Comparison of ENCODE assay signal across 8 mouse cellular contexts in the genomic region with DNA sequence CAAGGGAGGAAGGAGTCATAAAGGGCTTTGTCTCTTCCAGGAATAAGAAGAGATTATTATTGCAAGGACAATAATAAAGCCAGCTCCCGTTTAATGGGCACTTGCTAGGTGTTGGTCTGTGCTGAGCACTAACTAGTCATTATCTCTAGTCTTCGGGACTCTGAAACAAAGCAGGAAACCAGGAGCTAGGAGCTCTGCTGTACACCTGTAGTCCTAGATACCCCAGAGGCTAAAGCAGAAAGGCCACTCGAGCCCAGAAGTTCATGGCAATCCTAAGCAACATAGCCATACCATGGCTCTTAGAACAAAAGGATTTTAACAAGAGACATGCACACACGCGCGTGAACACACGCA. TPM values are rescaled to one million over a fixed set of nuclear protein-coding genes. Genes with fewer than 3 reads are reported as not detected.
A peak's percentile ranks its signal among the peaks of the same experiment; 100 is the strongest.
DNase-seq lines count a peak whose midpoint lies in the region; ATAC-seq lines count a peak whose summit lies in the region.

No protein-coding gene starts in this region.

- no peak for DNase-seq in kidney, postnatal 25 days
- no peak for DNase-seq in forebrain, embryonic 10.5 days (ENCODE audit: extremely low spot score, low spot score)
- DNase-seq in limb, embryonic 11.5 days (ENCODE audit: low spot score) = no peak
- no peak for DNase-seq in right cerebral cortex, postnatal 25 days
- DNase-seq in gastrocnemius, postnatal 10 days = no peak
- no peak for DNase-seq in MN1 (ENCODE audit: low spot score)

- WGBS in kidney, embryonic 14.5 days = 36% methylated on average over 7 of the region's 7 CpGs
- 48% methylated on average over 7 of the region's 7 CpGs for WGBS in forebrain, embryonic 10.5 days
- 46% methylated on average over 7 of the region's 7 CpGs for WGBS in limb, embryonic 11.5 days
- WGBS in neural tube, embryonic 14.5 days = 51% methylated on average over 7 of the region's 7 CpGs

- H3K4me2 ChIP-seq in kidney, embryonic 14.5 days (replicated peaks; ENCODE audit: low read depth, low read length) = peak overlapping the region; percentile 51
- peak overlapping the region; percentile 74 for H3K4me2 ChIP-seq in limb, embryonic 11.5 days (ENCODE audit: low read depth, severe bottlenecking)
- peak overlapping the region; percentile 30 for H3K4me2 ChIP-seq in neural tube, embryonic 14.5 days (ENCODE audit: low read depth, low read length)

- H3K27ac ChIP-seq in kidney, embryonic 14.5 days (ENCODE audit: low read depth, low read length) = peak overlapping the region; percentile 80
- H3K27ac ChIP-seq in forebrain, embryonic 10.5 days = peak overlapping the region; percentile 62
- H3K27ac ChIP-seq in limb, embryonic 11.5 days (replicated peaks; ENCODE audit: low read depth, low read length) = no peak overlapping the region
- H3K27ac ChIP-seq in neural tube, embryonic 14.5 days (ENCODE audit: low read depth, low read length) = no peak overlapping the region

- H3K4me1 ChIP-seq in kidney, embryonic 14.5 days (ENCODE audit: control insufficient read depth, insufficient read depth, low read length) = peaks cover 15% of the 10 kb centered on the region; the same call in 1 of the 2 replicates
- H3K4me1 ChIP-seq in forebrain, embryonic 10.5 days = peaks cover 33% of the 10 kb centered on the region
- peaks cover 8% of the 10 kb centered on the region; the same call in 1 of the 2 replicates for H3K4me1 ChIP-seq in limb, embryonic 11.5 days (ENCODE audit: control insufficient read depth, insufficient read depth, low read length)
- H3K4me1 ChIP-seq in neural tube, embryonic 14.5 days (ENCODE audit: control insufficient read depth, insufficient read depth, low read length) = 0 out of 2 replicates have a peak, but pooled peaks cover 6% of the 10 kb centered on the region

- peak overlapping the region; percentile 28 for H3K4me3 ChIP-seq in kidney, embryonic 14.5 days (ENCODE audit: low read length)
- peak overlapping the region; percentile 44 for H3K4me3 ChIP-seq in forebrain, embryonic 10.5 days
- H3K4me3 ChIP-seq in limb, embryonic 11.5 days (ENCODE audit: low read depth, low read length) = peak overlapping the region; percentile 22; the same call in 1 of the 2 replicates
- peak overlapping the region; percentile 15; the same call in 1 of the 2 replicates for H3K4me3 ChIP-seq in neural tube, embryonic 14.5 days (ENCODE audit: low read depth, low read length)

- H3K9ac ChIP-seq in kidney, embryonic 14.5 days (ENCODE audit: low read depth, low read length) = peak overlapping the region; percentile 37; the same call in 1 of the 2 replicates
- H3K9ac ChIP-seq in limb, embryonic 11.5 days (ENCODE audit: low read length) = peak overlapping the region; percentile 57; the same call in 1 of the 2 replicates
- H3K9ac ChIP-seq in neural tube, embryonic 14.5 days (replicated peaks; ENCODE audit: low read depth, low read length) = no peak overlapping the region

- no peaks in the 10 kb centered on the region for H3K9me3 ChIP-seq in kidney, embryonic 14.5 days (ENCODE audit: control insufficient read depth, low read length)
- H3K9me3 ChIP-seq in forebrain, embryonic 10.5 days = no peaks in the 10 kb centered on the region
- H3K9me3 ChIP-seq in limb, embryonic 11.5 days (ENCODE audit: control insufficient read depth, low read length) = no peaks in the 10 kb centered on the region
- no peaks in the 10 kb centered on the region for H3K9me3 ChIP-seq in neural tube, embryonic 14.5 days (ENCODE audit: control insufficient read depth, low read length)

- H3K36me3 ChIP-seq in kidney, embryonic 14.5 days (ENCODE audit: control insufficient read depth, insufficient read depth, low read length) = no peaks in the 10 kb centered on the region
- no peaks in the 10 kb centered on the region for H3K36me3 ChIP-seq in forebrain, embryonic 10.5 days (replicated peaks)
- H3K36me3 ChIP-seq in limb, embryonic 11.5 days (ENCODE audit: control insufficient read depth, insufficient read depth, low read length) = no peaks in the 10 kb centered on the region
- H3K36me3 ChIP-seq in neural tube, embryonic 14.5 days (ENCODE audit: control insufficient read depth, insufficient read depth, low read length) = no peaks in the 10 kb centered on the region

- H3K27me3 ChIP-seq in kidney, embryonic 14.5 days (ENCODE audit: control insufficient read depth, insufficient read depth, low read length) = peaks cover 6% of the 10 kb centered on the region; the same call in 1 of the 2 replicates
- peaks cover 39% of the 10 kb centered on the region for H3K27me3 ChIP-seq in forebrain, embryonic 10.5 days (ENCODE audit: poor library complexity, severe bottlenecking)
- no peaks in the 10 kb centered on the region for H3K27me3 ChIP-seq in limb, embryonic 11.5 days (ENCODE audit: control insufficient read depth, insufficient read depth, low read length)
- no peaks in the 10 kb centered on the region for H3K27me3 ChIP-seq in neural tube, embryonic 14.5 days (ENCODE audit: control insufficient read depth, insufficient read depth, low read length)

- no peak for ATAC-seq in kidney, embryonic 14.5 days (ENCODE audit: low FRiP score, low TSS enrichment)
- no peak for ATAC-seq in limb, embryonic 11.5 days (ENCODE audit: insufficient number of reproducible peaks, low FRiP score, low TSS enrichment, low read depth)
- ATAC-seq in neural tube, embryonic 14.5 days (ENCODE audit: low read depth) = no peak

RNA-seq across cellular contexts. Expression of gene Supt4a, which starts 27.1 kb away (rescaled TPM):
- polyA plus RNA-seq in kidney, embryonic 14.5 days (2014; fragmentation: Nextera tagmentation; extraction: Ambion mirVana) = 188 and 200 TPM in 2 replicates
- polyA plus RNA-seq in forebrain, embryonic 10.5 days (2016; fragmentation: Nextera tagmentation; extraction: Ambion mirVana) = 153 and 160 TPM in 2 replicates
- 184 TPM in 2 replicates for polyA plus RNA-seq in limb, embryonic 11.5 days (2014; fragmentation: Nextera tagmentation; extraction: Ambion mirVana)
- polyA plus RNA-seq in neural tube, embryonic 14.5 days (2014; fragmentation: Nextera tagmentation; extraction: Ambion mirVana) = 137 and 139 TPM in 2 replicates
- 10 to 100 TPM; 38.6 to 42.6 TPM for total RNA-seq in gastrocnemius, postnatal 10 days (2021)

RNA-seq across cellular contexts. Expression of gene Rnf43, which starts 47.7 kb away (rescaled TPM):
- 5.9 and 10.4 TPM in 2 replicates for polyA plus RNA-seq in kidney, embryonic 14.5 days (2014; fragmentation: Nextera tagmentation; extraction: Ambion mirVana)
- 1.1 and 1.9 TPM in 2 replicates for polyA plus RNA-seq in forebrain, embryonic 10.5 days (2016; fragmentation: Nextera tagmentation; extraction: Ambion mirVana)
- polyA plus RNA-seq in limb, embryonic 11.5 days (2014; fragmentation: Nextera tagmentation; extraction: Ambion mirVana) = 1.6 and 2.0 TPM in 2 replicates
- polyA plus RNA-seq in neural tube, embryonic 14.5 days (2014; fragmentation: Nextera tagmentation; extraction: Ambion mirVana) = 0.71 and 1.1 TPM in 2 replicates
- total RNA-seq in gastrocnemius, postnatal 10 days (2021) = under 1 TPM; 0.07 to 0.16 TPM

RNA-seq across cellular contexts. Expression of gene Tspoap1, which starts 50.1 kb away (rescaled TPM):
- polyA plus RNA-seq in kidney, embryonic 14.5 days (2014; fragmentation: Nextera tagmentation; extraction: Ambion mirVana) = 3.0 and 4.2 TPM in 2 replicates
- 11.0 and 11.1 TPM in 2 replicates for polyA plus RNA-seq in forebrain, embryonic 10.5 days (2016; fragmentation: Nextera tagmentation; extraction: Ambion mirVana)
- 1.7 and 2.4 TPM in 2 replicates for polyA plus RNA-seq in limb, embryonic 11.5 days (2014; fragmentation: Nextera tagmentation; extraction: Ambion mirVana)
- 47.8 and 55.2 TPM in 2 replicates for polyA plus RNA-seq in neural tube, embryonic 14.5 days (2014; fragmentation: Nextera tagmentation; extraction: Ambion mirVana)
- under 1 TPM; 0.27 to 0.38 TPM for total RNA-seq in gastrocnemius, postnatal 10 days (2021)

Comparison
In these comparisons a context has a peak if more than half of its experiments do, and no peak if none do; other contexts are left out.
1. H3K27ac ChIP-seq: peak in kidney, embryonic 14.5 days (single experiment) and forebrain, embryonic 10.5 days (single experiment); none in limb, embryonic 11.5 days (single experiment) and neural tube, embryonic 14.5 days (single experiment).
2. Peak in every context shown above with its lines, with median percentiles within 50 percentile points of each other: H3K4me2 ChIP-seq and H3K4me3 ChIP-seq.